Mouse (Mus musculus): ENCODE measurements around the gene Tex33. TPM values are rescaled to one million over a fixed set of nuclear protein-coding genes. Genes with fewer than 3 reads are reported as not detected.

The Tex33 gene
- total and polyA plus RNA-seq, 3 experiments: 4.3 to 4.7 TPM; not detected in 1

GRCm38 (mm10) chr15:78368926-78369346, 26.8 kb downstream of the Tex33 start (continued):
- no peak for TF ChIP-seq MXI1 (IDR thresholded peaks at IDR 0.05; ENCODE audit: low read depth, low read length)
- no peak for TF ChIP-seq UBTF (IDR thresholded peaks at IDR 0.05; ENCODE audit: borderline replicate concordance, insufficient read depth, low read depth, low read length)
- TF ChIP-seq KAT2A (conservative IDR thresholded peaks at IDR 0.05; ENCODE audit: low read depth, low read length): no peak
- no peak for TF ChIP-seq ZMIZ1 (IDR thresholded peaks at IDR 0.05; ENCODE audit: low read depth, low read length)
- TF ChIP-seq MEF2A (IDR thresholded peaks at IDR 0.05; ENCODE audit: extremely low read depth, insufficient replicate concordance, low read depth, low read length, poor library complexity, severe bottlenecking): no peak
- TF ChIP-seq CTCF (IDR thresholded peaks at IDR 0.05 in 2 of 3, conservative IDR thresholded peaks at IDR 0.05 in 1 of 3; ENCODE audit: control insufficient read depth in 1 of 3, insufficient read depth in 1 of 3, low read depth in 2 of 3, low read length in 3 of 3, poor library complexity in 1 of 3, severe bottlenecking in 1 of 3): peak; percentile 75 to 93 (median 90)
- TF ChIP-seq GATA1 (IDR thresholded peaks at IDR 0.05; ENCODE audit: low read depth, low read length): no peak
- TF ChIP-seq CHD1 (IDR thresholded peaks at IDR 0.05; ENCODE audit: low read depth, low read length): no peak
- TF ChIP-seq RCOR1 (IDR thresholded peaks at IDR 0.05; ENCODE audit: low read depth, low read length): no peak

- Histone ChIP-seq H3K4me3 (ENCODE audit: control insufficient read depth in 1 of 2, insufficient read depth in 1 of 2, low read depth in 2 of 2, low read length in 2 of 2) (no peak overlapping the region), H3K79me2 (ENCODE audit: control insufficient read depth, insufficient read depth, low read length, poor library complexity) (no peaks in the 10 kb centered on the region), H3K27ac (ENCODE audit: control insufficient read depth, low read depth, low read length) (no peak overlapping the region), H3K27me3 (ENCODE audit: control insufficient read depth in 1 of 2, insufficient read depth in 2 of 2, low read length in 2 of 2) (no peaks in the 10 kb centered on the region), H3K36me3 (ENCODE audit: control insufficient read depth in 1 of 2, insufficient read depth in 2 of 2, low read length in 2 of 2) (peaks cover 0 to 8% of the 10 kb centered on the region in 2 experiments; a peak in 2 of 4 replicates), H3K4me1 (ENCODE audit: control insufficient read depth in 1 of 2, insufficient read depth in 2 of 2, low read length in 2 of 2) (peaks cover 7 to 9% of the 10 kb centered on the region in 2 experiments; a peak in 3 of 4 replicates), H3K9ac (ENCODE audit: control insufficient read depth, low read depth, low read length, poor library complexity, severe bottlenecking) (no peak overlapping the region), H3K9me3 (replicated peaks; ENCODE audit: insufficient read depth, low read length) (no peaks in the 10 kb centered on the region)
- no peak for DNase-seq (ENCODE audit: low read depth, low spot score)
- TF ChIP-seq SIN3A (IDR thresholded peaks at IDR 0.05; ENCODE audit: low read length) (no peak), CTCF (IDR thresholded peaks at IDR 0.05 in 2 of 3, conservative IDR thresholded peaks at IDR 0.05 in 1 of 3; ENCODE audit: control insufficient read depth in 1 of 3, insufficient read depth in 1 of 3, low read depth in 2 of 3, low read length in 3 of 3, poor library complexity in 1 of 3, severe bottlenecking in 1 of 3) (no peak), JUND (IDR thresholded peaks at IDR 0.05; ENCODE audit: low read depth, low read length) (no peak), CHD2 (IDR thresholded peaks at IDR 0.05; ENCODE audit: low read length) (no peak), MEF2A (IDR thresholded peaks at IDR 0.05; ENCODE audit: extremely low read depth, insufficient replicate concordance, low read depth, low read length, poor library complexity, severe bottlenecking) (no peak), HCFC1 (IDR thresholded peaks at IDR 0.05; ENCODE audit: low read depth, low read length) (no peak), MAX (IDR thresholded peaks at IDR 0.05; ENCODE audit: low read length) (no peak), RAD21 (IDR thresholded peaks at IDR 0.05; ENCODE audit: low read depth, low read length) (no peak), ETS1 (IDR thresholded peaks at IDR 0.05; ENCODE audit: low read depth, low read length) (no peak), UBTF (IDR thresholded peaks at IDR 0.05; ENCODE audit: borderline replicate concordance, insufficient read depth, low read depth, low read length) (no peak)
Measured at GRCm38 (mm10) chr15:78367811-78368210, 27.9 kb downstream of the Tex33 start.

DNA sequence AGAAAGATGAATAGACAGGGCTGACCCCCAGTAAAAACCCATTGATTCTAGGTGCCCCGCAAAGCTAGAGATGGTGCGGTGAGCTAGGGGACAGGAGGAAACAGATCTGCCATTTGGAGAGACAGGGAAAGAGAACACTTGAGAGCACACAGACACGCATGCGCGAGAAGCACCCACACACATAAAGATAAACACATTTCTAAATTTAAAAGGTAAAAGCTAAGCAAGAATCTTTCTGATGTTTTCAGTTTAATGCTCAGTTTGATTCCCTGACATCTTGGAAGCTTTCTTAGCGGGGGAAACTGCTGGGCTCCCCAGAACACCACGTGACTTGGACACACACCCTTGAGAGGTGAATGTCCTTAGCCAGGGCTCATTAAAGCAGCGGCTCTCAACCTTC, 28.8 kb downstream of the Tex33 start:
- H3K27me3 ChIP-seq (ENCODE audit: control insufficient read depth in 1 of 2, insufficient read depth in 2 of 2, low read length in 2 of 2): no peaks in the 10 kb centered on the region; a peak in 1 of 4 replicates

More for the DNA sequence above, 28.8 kb downstream of the Tex33 start:
- TF ChIP-seq MAX (IDR thresholded peaks at IDR 0.05; ENCODE audit: low read length) (no peak), MEF2A (IDR thresholded peaks at IDR 0.05; ENCODE audit: extremely low read depth, insufficient replicate concordance, low read depth, low read length, poor library complexity, severe bottlenecking) (no peak)
- H3K4me1 ChIP-seq (ENCODE audit: control insufficient read depth in 1 of 2, insufficient read depth in 2 of 2, low read length in 2 of 2): peaks cover 2 to 6% of the 10 kb centered on the region in 2 experiments; a peak in 2 of 4 replicates
- no peak overlapping the region for H3K9ac ChIP-seq (ENCODE audit: control insufficient read depth, low read depth, low read length, poor library complexity, severe bottlenecking)
- no peak for DNase-seq (ENCODE audit: low read depth, low spot score)
- H3K79me2 ChIP-seq (ENCODE audit: control insufficient read depth, insufficient read depth, low read length, poor library complexity): no peaks in the 10 kb centered on the region
- no peak overlapping the region for H3K27ac ChIP-seq (ENCODE audit: control insufficient read depth, low read depth, low read length)
- H3K9me3 ChIP-seq (replicated peaks; ENCODE audit: insufficient read depth, low read length): no peaks in the 10 kb centered on the region
- H3K36me3 ChIP-seq (ENCODE audit: control insufficient read depth in 1 of 2, insufficient read depth in 2 of 2, low read length in 2 of 2): peaks cover 0 to 4% of the 10 kb centered on the region in 2 experiments; a peak in 1 of 4 replicates
- H3K4me3 ChIP-seq (ENCODE audit: control insufficient read depth in 1 of 2, insufficient read depth in 1 of 2, low read depth in 2 of 2, low read length in 2 of 2): no peak overlapping the region

All from MEL (cell line).